Mouse (Mus musculus) CH12.LX (cell line): ENCODE data around the gene Nudt16l1. TPM values are rescaled to one million over a fixed set of nuclear protein-coding genes. Genes with fewer than 3 reads are reported as not detected.

ENCODE experiments used
- DNase-seq: peaks from one replicate; pipeline ENCODE4 v3.0.0-alpha.2; 2013; ENCODE audit errors: extremely low read depth
- H3K27ac ChIP-seq: 2 replicates; pipeline ENCODE4 v1.5.1; 2012; ENCODE audit warnings: low read depth, mild to moderate bottlenecking, control low read depth, moderate library complexity; ENCODE audit not compliant: insufficient read depth
- H3K27me3 ChIP-seq: replicated peaks from 2 replicates; pipeline ENCODE3; 2012; ENCODE audit warnings: inconsistent platforms
- H3K36me3 ChIP-seq, 2 experiments: replicated peaks in 1 of 2; 2 replicates each; pipeline versions ENCODE3 to v1.6.1; 2012; ENCODE audit warnings: inconsistent platforms in 1 of 2, low read length in 1 of 2, mild to moderate bottlenecking in 1 of 2, mixed read lengths in 1 of 2, moderate library complexity in 1 of 2; ENCODE audit not compliant: control insufficient read depth in 1 of 2, insufficient read depth in 1 of 2
- H3K4me1 ChIP-seq, 2 experiments: 2 replicates each; pipeline ENCODE4 v1.6.1; 2012; ENCODE audit warnings: inconsistent platforms in 1 of 2, moderate library complexity in 1 of 2; ENCODE audit not compliant: insufficient read depth in 2 of 2, control insufficient read depth in 1 of 2
- H3K4me2 ChIP-seq: 2 replicates; pipeline ENCODE4 v1.6.1; 2012; ENCODE audit warnings: low read depth, mild to moderate bottlenecking, control low read depth; ENCODE audit not compliant: poor library complexity, insufficient read depth, severe bottlenecking
- H3K4me3 ChIP-seq, 3 experiments: fragments of 150-350 bp in 1 of 3; sonication (generic) in 1 of 3; replicated peaks in 1 of 3; 2 replicates each; pipeline versions ENCODE3 to v1.5.1; 2011 to 2012; ENCODE audit warnings: low read depth in 2 of 3, low read length in 2 of 3, mild to moderate bottlenecking in 2 of 3, moderate library complexity in 2 of 3, control low read depth in 1 of 3, improper control_type of control experiment in 1 of 3, inconsistent platforms in 1 of 3, mixed read lengths in 1 of 3; ENCODE audit not compliant: poor library complexity in 1 of 3
- H3K79me2 ChIP-seq: replicated peaks from 2 replicates; pipeline ENCODE4 v1.6.1; 2012; ENCODE audit warnings: mild to moderate bottlenecking, moderate library complexity; ENCODE audit not compliant: control insufficient read depth, poor library complexity, insufficient read depth, severe bottlenecking; ENCODE audit errors: extremely low read depth
- H3K9ac ChIP-seq: 2 replicates; pipeline ENCODE4 v1.6.1; 2012; ENCODE audit warnings: low read depth, mild to moderate bottlenecking, control low read depth, moderate library complexity; ENCODE audit not compliant: insufficient read depth
- H3K9me3 ChIP-seq: replicated peaks from 2 replicates; pipeline ENCODE3; 2012; ENCODE audit warnings: low read length, inconsistent platforms, mixed read lengths
- BHLHE40 ChIP-seq: IDR thresholded peaks from 2 replicates; pipeline ENCODE4 v1.6.1; 2011; ENCODE audit warnings: mild to moderate bottlenecking, low read depth, low read length, improper control_type of control experiment
- CHD1 ChIP-seq: IDR thresholded peaks from 2 replicates; pipeline ENCODE4 v1.6.1; 2012; ENCODE audit warnings: low read depth, low read length, improper control_type of control experiment, inconsistent platforms
- CHD2 ChIP-seq: IDR thresholded peaks from 2 replicates; pipeline ENCODE4 v1.6.1; 2011; ENCODE audit warnings: low read length, improper control_type of control experiment
- ELF1 ChIP-seq: IDR thresholded peaks from 2 replicates; pipeline ENCODE4 v1.6.1; 2014; ENCODE audit warnings: low read depth, mild to moderate bottlenecking, inconsistent platforms, low read length, improper control_type of control experiment
- EP300 ChIP-seq: IDR thresholded peaks from 2 replicates; pipeline ENCODE4 v1.6.1; 2011; ENCODE audit warnings: low read length, improper control_type of control experiment
- ETS1 ChIP-seq: conservative IDR thresholded peaks from 2 replicates; pipeline ENCODE4 v1.6.1; 2012; ENCODE audit warnings: low read depth, mild to moderate bottlenecking, inconsistent platforms, low read length, improper control_type of control experiment, moderate library complexity
- HCFC1 ChIP-seq: IDR thresholded peaks from 2 replicates; pipeline ENCODE4 v1.6.1; 2012; ENCODE audit warnings: low read depth, mild to moderate bottlenecking, inconsistent platforms, low read length, improper control_type of control experiment
- IRF4 ChIP-seq: IDR thresholded peaks from 2 replicates; pipeline ENCODE4 v1.6.1; 2014; ENCODE audit warnings: low read depth, mild to moderate bottlenecking, inconsistent platforms, low read length, improper control_type of control experiment
- JUND ChIP-seq: conservative IDR thresholded peaks from 2 replicates; pipeline ENCODE4 v1.6.1; 2011; ENCODE audit warnings: low read depth, low read length, improper control_type of control experiment
- KAT2A ChIP-seq: IDR thresholded peaks from 2 replicates; pipeline ENCODE4 v1.6.1; 2012; ENCODE audit warnings: low read length, improper control_type of control experiment, inconsistent platforms; ENCODE audit not compliant: insufficient replicate concordance
- MAFK ChIP-seq: IDR thresholded peaks from 2 replicates; pipeline ENCODE4 v1.6.1; 2011; ENCODE audit warnings: low read length, improper control_type of control experiment; ENCODE audit not compliant: insufficient replicate concordance
- MAX ChIP-seq: IDR thresholded peaks from 2 replicates; pipeline ENCODE4 v1.6.1; 2011; ENCODE audit warnings: low read length, improper control_type of control experiment
- MAZ ChIP-seq: IDR thresholded peaks from 2 replicates; pipeline ENCODE4 v1.6.1; 2012; ENCODE audit warnings: low read depth, mild to moderate bottlenecking, inconsistent platforms, low read length, improper control_type of control experiment, moderate library complexity
- MEF2A ChIP-seq: IDR thresholded peaks from 2 replicates; pipeline ENCODE4 v1.6.1; 2014; ENCODE audit warnings: low read depth, mild to moderate bottlenecking, inconsistent platforms, low read length, improper control_type of control experiment, borderline replicate concordance
- MXI1 ChIP-seq: IDR thresholded peaks from 2 replicates; pipeline ENCODE4 v1.6.1; 2011; ENCODE audit warnings: mild to moderate bottlenecking, low read depth, low read length, improper control_type of control experiment
- NELFE ChIP-seq: IDR thresholded peaks from 2 replicates; pipeline ENCODE4 v1.6.1; 2011; ENCODE audit warnings: low read depth, low read length, improper control_type of control experiment
- NRF1 ChIP-seq: IDR thresholded peaks from 2 replicates; pipeline ENCODE4 v1.6.1; 2014; ENCODE audit warnings: low read depth, mild to moderate bottlenecking, inconsistent platforms, low read length, improper control_type of control experiment, moderate library complexity
- POLR2A ChIP-seq: IDR thresholded peaks from 2 replicates; pipeline ENCODE4 v1.6.1; 2011; ENCODE audit warnings: low read depth, mild to moderate bottlenecking, improper control_type of control experiment, low read length
- POLR2AphosphoS2 ChIP-seq: IDR thresholded peaks from 2 replicates; pipeline ENCODE4 v1.6.1; 2011; ENCODE audit warnings: low read depth, low read length, improper control_type of control experiment
- SIN3A ChIP-seq: IDR thresholded peaks from 2 replicates; pipeline ENCODE4 v1.6.1; 2012; ENCODE audit warnings: low read length, improper control_type of control experiment, inconsistent platforms
- SMC3 ChIP-seq: IDR thresholded peaks from 2 replicates; pipeline ENCODE4 v1.6.1; 2011; ENCODE audit warnings: low read depth, low read length, improper control_type of control experiment
- TBP ChIP-seq: conservative IDR thresholded peaks from 2 replicates; pipeline ENCODE4 v1.6.1; 2011; ENCODE audit warnings: low read depth, low read length, improper control_type of control experiment
- TCF12 ChIP-seq: IDR thresholded peaks from 2 replicates; pipeline ENCODE4 v1.6.1; 2014; ENCODE audit warnings: low read depth, mild to moderate bottlenecking, inconsistent platforms, low read length, improper control_type of control experiment
- UBTF ChIP-seq: IDR thresholded peaks from 2 replicates; pipeline ENCODE4 v1.6.1; 2012; ENCODE audit warnings: low read depth, mild to moderate bottlenecking, inconsistent platforms, low read length, improper control_type of control experiment, moderate library complexity
- USF2 ChIP-seq: conservative IDR thresholded peaks from 2 replicates; pipeline ENCODE4 v1.6.1; 2011; ENCODE audit warnings: low read depth, low read length, improper control_type of control experiment
- ZMIZ1 ChIP-seq: IDR thresholded peaks from 2 replicates; pipeline ENCODE4 v1.6.1; 2012; ENCODE audit warnings: low read depth, mild to moderate bottlenecking, inconsistent platforms, low read length, improper control_type of control experiment
- dilution Hi-C: fragments of 300-500 bp; cut with MboI; formaldehyde crosslinking; loops from 2 replicates; pipeline ENCODE4 v1.14.3; 2020; ENCODE audit warnings: low sequenced_read_pairs; ENCODE audit not compliant: extremely low pct_unique_long_range_greater_than_20kb, extremely low pct_ligation_motif_present
- in situ Hi-C: fragments of 300-500 bp; cut with MboI; formaldehyde crosslinking; loops from 3 replicates; pipeline ENCODE4 v1.14.3; 2019; ENCODE audit warnings: low sequenced_read_pairs, low pct_ligation_motif_present, low pct_unique_long_range_greater_than_20kb, mixed read lengths
- polyA plus RNA-seq: library from polyadenylated mRNA; unstranded; fragments of >175 nt; gene quantifications from 2 replicates; pipeline ENCODE4 v1.2.1, GENCODE M21; 2012; ENCODE audit warnings: low read depth; ENCODE audit not compliant: insufficient read length
- total RNA-seq, 2 experiments: library from RNA; depleted of rRNA; stranded (reverse); fragments of 300-350 nt in 1 of 2; fragments of >200 nt in 1 of 2; gene quantifications; 2 replicates each; pipeline ENCODE4 v1.2.3; 2012 to 2014

Nudt16l1 gene
- total and polyA plus RNA-seq, 3 experiments = 36.3 to 101 (median 65.7) TPM

DNA sequence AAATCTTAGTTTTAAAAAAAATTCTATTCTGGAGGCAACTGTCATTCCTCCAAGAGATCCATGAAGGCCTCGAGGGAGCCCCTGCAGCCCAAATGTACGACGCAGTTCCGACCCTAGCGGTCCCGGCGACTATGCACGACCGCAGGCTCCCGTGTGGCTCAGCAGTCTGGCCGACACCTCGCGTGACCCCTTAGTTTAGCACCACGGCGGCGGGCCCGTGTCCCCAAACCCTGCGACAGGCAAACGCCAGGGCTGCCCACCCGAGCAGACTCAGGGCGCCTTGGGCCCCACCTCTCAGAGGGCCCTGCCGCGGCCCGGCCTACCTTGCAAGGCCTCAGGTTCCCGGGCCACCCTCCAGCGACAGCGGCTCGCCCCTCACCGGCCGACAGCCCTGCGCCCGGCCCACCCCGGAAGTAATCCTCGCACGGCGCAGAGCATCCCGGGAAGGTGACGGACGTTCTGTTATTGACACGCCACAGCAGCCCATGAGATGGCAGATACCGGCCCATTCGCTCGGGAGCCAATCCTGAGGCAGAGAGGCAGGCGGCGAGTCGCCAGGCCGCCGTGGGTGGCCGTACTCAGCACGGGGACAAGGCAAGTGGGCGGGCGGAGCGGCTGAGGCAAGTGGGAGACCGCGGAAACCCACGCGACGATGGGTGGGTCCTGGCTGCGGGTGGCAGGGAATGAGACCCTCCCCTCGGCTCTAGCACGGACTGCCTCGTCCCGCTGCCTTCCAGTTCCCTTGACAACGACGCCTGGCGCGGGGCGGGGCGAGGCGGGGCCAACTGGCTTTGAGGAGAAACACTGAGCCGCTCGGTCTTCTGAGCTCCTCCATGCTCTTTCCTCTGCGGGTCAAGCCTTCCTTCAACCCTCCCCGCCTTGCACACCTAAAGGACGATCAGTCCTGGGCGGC is 25.5 kb downstream of the Nudt16l1 start, which contains the start of gene Anks3:
Gene Anks3, minus strand, starts transcription at position 409 of the 913 bp plus-strand sequence.
- no peaks in the 10 kb centered on the region for H3K9me3 ChIP-seq
- dilution Hi-C loops = no loop called here
- peak within 1 kb of the TSS; percentile 75 to 90 (median 82) for H3K4me3 ChIP-seq
- TF ChIP-seq POLR2AphosphoS2 = peak; percentile 75; the same call in 1 of the 2 replicates
- TF ChIP-seq UBTF = peak; percentile 72; the same call in 1 of the 2 replicates
- TF ChIP-seq KAT2A = peak; percentile 92; the same call in 1 of the 2 replicates
- TF ChIP-seq EP300 = no peak
- peak; percentile 53; the same call in 1 of the 2 replicates for TF ChIP-seq MEF2A
- TF ChIP-seq ETS1 = no peak; the same call in 1 of the 2 replicates
- TF ChIP-seq USF2 = no peak
- TF ChIP-seq ZMIZ1 = 0 out of 2 replicates have a peak, but pooled peaks have one; percentile 19
- no peak for TF ChIP-seq SMC3
- peak; percentile 89 for TF ChIP-seq BHLHE40
- TF ChIP-seq NELFE = peak; percentile 73; the same call in 1 of the 2 replicates
- no peak for TF ChIP-seq TBP
- peak; percentile 97 for TF ChIP-seq SIN3A
- TF ChIP-seq HCFC1 = peak; percentile 91
- no peak for TF ChIP-seq MAFK
- peak; percentile 94 for TF ChIP-seq MXI1
- TF ChIP-seq NRF1 = peak; percentile 57
- TF ChIP-seq ELF1 = peak; percentile 98
- TF ChIP-seq MAX = peak; percentile 56; the same call in 1 of the 2 replicates
- TF ChIP-seq MAZ = peak; percentile 41; the same call in 1 of the 2 replicates
- TF ChIP-seq POLR2A = peak; percentile 89
- peak; percentile 73 for TF ChIP-seq TCF12
- TF ChIP-seq CHD2 = peak; percentile 83
- TF ChIP-seq CHD1 = 0 out of 2 replicates have a peak, but pooled peaks have one; percentile 17
- peak; percentile 52; the same call in 1 of the 2 replicates for TF ChIP-seq IRF4
- no peak for TF ChIP-seq JUND
- peaks cover 7 to 27% of the 10 kb centered on the region in 2 experiments for H3K36me3 ChIP-seq
- H3K27ac ChIP-seq = peak within 1 kb of the TSS; percentile 10
- H3K27me3 ChIP-seq = no peaks in the 10 kb centered on the region
- in situ Hi-C loops = no loop called here
- H3K9ac ChIP-seq = peak within 1 kb of the TSS; percentile 65
- DNase-seq = peak; percentile 97
- H3K4me1 ChIP-seq = peaks cover 6 to 65% of the 10 kb centered on the region in 2 experiments
- peaks cover 19% of the 10 kb centered on the region for H3K79me2 ChIP-seq
- peak within 1 kb of the TSS; percentile 88 for H3K4me2 ChIP-seq
